Mouse (Mus musculus): ENCODE measurements around the gene Rab11a. TPM values are rescaled to one million over a fixed set of nuclear protein-coding genes. Genes with fewer than 3 reads are reported as not detected.

Rab11a gene
- 295 and 315 TPM in 2 replicates for polyA plus RNA-seq (2015; fragmentation: Nextera tagmentation; extraction: Ambion mirVana)

GRCm38 (mm10) chr9:64737406-64738201 is at the start of gene Rab11a:
Rab11a (minus strand) TSS chr9:64737758.

Other genes with a start within 250 kb of the Rab11a start
- 30.9 and 34.2 TPM in 2 replicates for gene Dennd4a, start 73.6 kb upstream of the Rab11a start, polyA plus RNA-seq (2015; fragmentation: Nextera tagmentation; extraction: Ambion mirVana)
- gene Slc24a1, start 213.8 kb upstream of the Rab11a start, polyA plus RNA-seq (2015; fragmentation: Nextera tagmentation; extraction: Ambion mirVana) = 0.14 and 0.16 TPM in 2 replicates
- gene Ints14, start 223.1 kb upstream of the Rab11a start, polyA plus RNA-seq (2015; fragmentation: Nextera tagmentation; extraction: Ambion mirVana) = 23.7 and 24.2 TPM in 2 replicates

Data from spleen, postnatal 0 days (tissue).